ENCODE assay signal across 13 mouse cellular contexts in genomic region chr12:83084614-83085013, GRCm38 (mm10).
"Had no signal": no experiment of that assay in that cellular context is flagged by ENCODE, and none has a peak within 500 bp of the region (broad histone marks: within the 10 kb centered on the region; RNA-seq: fewer than 3 reads in every experiment).

No protein-coding gene starts in this region.

- DNase-seq: gastrocnemius, adult 2 months; gastrocnemius, postnatal 10 days; gastrocnemius, postnatal 25 days; heart, adult 2 months; heart, postnatal 10 days; heart, postnatal 4 days; kidney, adult 11 months; kidney, adult 2 months; kidney, adult 9 months; kidney, postnatal 14 days; kidney, postnatal 36 days; liver; liver, embryonic 13.5 days had no signal
